Mouse (Mus musculus) cerebellum, adult 9-10 months (tissue): ENCODE results near the gene Casp8.
"Not testable (repeated sequence)": the region's sequence is repeated elsewhere in the genome, so short reads cannot be mapped to it uniquely, and the experiment has no call there.

Source experiments
- DNase-seq: peaks from one replicate; pipeline ENCODE4 v3.0.0; 2022

Gene Casp8

GRCm38 (mm10) chr1:58795291-58796058, at the start of gene Casp8:
Casp8 (plus strand) TSS chr1:58795374.
- no peak for DNase-seq

- DNase-seq, result peak; percentile 79
Observed at GRCm38 (mm10) chr1:58746880-58747279, 48.3 kb upstream of the Casp8 start.

- no peak for DNase-seq
Observed at GRCm38 (mm10) chr1:58759451-58759850, 35.7 kb upstream of the Casp8 start.

DNA sequence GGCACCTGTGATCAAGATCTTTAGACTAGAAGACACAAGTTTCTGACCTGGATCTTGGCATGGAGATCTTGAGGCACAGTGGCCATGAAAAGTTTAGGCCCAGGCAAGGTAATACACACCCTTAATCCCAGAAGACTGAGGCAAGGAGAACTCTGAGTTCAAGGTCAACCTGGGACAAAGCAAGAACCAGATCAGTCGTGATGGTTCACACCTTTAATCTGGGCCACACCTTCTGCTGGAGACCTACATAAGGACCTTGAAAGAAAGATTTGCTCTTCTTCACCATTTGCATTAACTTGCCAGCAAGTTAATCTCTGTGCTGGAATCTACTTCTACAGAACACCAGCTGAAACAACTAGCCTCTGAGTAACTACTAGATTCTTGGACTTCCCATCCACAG, 34.6 kb upstream of the Casp8 start:
- no peak for DNase-seq

GRCm38 (mm10) chr1:58761391-58762275, 33.5 kb upstream of the Casp8 start:
- not testable (repeated sequence) for DNase-seq

- DNase-seq, result no peak
Observed at GRCm38 (mm10) chr1:58762576-58762975, 32.6 kb upstream of the Casp8 start.

DNA sequence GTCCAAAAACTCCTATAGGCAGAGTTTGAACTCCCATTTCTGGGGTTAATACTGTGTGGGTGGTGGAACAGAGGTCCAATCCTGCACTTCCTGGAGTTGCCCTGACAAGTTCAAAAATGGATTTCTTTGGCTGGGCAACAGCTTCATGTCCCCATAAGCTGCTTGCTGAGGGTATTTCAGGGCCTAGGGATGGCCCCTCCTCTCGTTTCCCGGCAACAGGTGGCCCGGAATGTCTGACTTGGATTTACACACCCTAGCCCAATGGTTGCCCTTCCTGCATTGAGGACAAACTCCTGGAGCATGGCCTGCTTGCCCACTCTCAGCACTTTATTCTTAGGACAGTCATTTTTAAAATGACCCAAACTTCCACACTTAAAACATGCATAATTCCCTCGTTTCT, 28.7 kb upstream of the Casp8 start:
- DNase-seq, result not testable (repeated sequence)

DNA sequence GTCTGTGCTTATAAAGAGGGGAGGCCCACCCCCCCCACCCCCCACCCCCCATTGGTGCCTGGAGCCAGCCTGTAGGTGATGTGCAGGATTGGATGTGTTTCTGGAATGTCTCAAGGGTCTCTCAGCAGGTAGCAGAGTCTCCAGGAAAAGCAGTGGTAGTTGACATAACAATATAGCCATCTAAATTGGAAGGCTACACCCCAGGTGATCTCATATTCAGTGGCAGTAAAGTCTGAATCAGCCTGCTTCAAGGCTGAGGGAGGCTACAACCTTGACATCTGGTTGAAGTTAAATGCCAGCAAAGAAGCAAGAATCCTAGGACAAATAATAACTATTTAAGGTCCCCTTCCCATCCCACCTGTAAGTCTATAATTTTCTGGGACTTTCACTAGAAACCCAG, 26.0 kb upstream of the Casp8 start:
- no peak for DNase-seq

- no peak for DNase-seq
Observed at GRCm38 (mm10) chr1:58769701-58770100, 25.5 kb upstream of the Casp8 start.

DNA sequence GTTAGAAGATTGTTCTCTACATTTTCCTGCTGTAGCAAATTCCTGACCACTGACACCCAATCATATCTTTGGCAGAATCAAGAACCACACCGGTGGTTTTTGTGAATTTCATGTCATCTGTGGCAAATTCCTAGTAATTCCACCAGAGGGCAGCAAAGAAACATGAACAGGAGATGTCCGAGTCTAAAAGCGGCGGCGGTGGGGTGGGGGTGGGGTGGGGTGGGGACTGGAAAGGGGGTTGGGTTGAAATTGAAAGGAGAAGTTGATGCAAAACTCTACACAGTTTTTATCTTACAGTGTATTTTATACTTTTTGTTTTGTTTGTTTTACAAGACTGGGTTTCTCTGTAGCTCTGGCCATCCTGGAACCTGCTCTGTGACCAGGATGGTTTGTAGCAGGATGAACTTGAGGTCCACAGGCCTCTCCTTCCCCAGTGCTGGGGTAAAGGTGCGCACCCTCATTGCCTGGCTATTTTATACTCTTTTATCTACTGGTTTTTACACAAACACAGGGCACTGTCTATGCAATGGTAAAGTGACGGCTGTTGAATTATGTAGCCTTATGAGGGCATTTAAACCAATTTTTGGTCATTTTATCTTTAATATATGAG, 25.0 kb upstream of the Casp8 start:
- DNase-seq, result peak; percentile 70

DNA sequence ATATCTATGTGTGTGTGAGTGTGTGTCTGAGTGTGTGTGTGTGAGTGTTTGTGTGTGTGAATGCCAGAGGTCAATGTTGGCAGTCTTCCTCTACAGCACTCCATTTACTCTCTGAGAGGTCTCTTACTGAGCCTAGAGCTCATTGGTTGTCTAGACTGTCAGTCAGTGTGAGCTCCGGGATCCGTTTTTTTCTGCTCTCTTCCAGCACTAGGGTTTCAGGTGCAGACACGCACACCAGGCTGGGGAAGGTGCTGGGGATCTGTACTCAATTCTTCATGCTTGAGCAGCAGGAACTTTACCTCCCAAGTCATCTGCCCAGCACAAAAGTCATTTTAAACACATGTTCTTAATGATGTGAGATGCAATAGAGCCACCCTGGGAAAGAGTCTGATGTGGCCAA, 23.1 kb upstream of the Casp8 start:
- DNase-seq, result no peak

DNA sequence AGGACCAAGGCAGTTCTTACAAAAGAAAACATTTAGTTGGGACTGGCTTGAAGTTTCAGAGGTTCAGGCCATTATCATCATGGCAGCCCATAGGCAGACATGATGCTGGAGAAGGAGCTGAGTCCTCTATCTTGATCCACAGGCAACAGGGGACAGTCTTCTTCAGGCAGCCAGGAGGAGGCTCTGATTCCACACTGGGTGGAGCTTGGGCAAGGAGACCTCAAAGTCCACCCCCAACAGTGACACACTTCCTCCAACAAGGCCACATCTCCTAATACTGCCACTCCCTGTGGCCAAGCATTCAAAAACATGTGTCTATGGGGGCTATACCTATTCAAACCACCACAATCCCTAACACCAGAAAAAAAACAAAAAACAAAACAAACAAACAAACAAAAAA, 21.9 kb upstream of the Casp8 start:
- no peak for DNase-seq

DNA sequence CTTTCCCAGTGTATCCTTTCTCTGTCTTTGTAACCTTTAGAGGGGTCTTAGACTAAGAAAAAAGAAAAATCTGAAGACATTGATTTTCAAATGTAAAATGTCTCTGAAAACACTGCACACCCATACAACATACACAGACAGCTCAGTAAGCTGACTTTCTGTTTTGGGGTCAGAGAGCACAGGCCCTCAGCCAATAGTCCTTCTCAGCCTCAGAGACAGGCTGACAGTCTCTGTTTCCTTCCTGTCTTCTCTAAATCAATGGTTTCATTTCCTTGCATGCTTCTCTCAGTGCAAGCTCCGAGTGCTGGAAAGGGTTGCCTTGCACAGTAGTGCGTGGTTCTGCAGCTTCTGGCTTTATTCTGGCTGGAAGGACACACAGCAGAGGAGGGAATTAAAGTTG, 21.3 kb upstream of the Casp8 start:
- no peak for DNase-seq

DNA sequence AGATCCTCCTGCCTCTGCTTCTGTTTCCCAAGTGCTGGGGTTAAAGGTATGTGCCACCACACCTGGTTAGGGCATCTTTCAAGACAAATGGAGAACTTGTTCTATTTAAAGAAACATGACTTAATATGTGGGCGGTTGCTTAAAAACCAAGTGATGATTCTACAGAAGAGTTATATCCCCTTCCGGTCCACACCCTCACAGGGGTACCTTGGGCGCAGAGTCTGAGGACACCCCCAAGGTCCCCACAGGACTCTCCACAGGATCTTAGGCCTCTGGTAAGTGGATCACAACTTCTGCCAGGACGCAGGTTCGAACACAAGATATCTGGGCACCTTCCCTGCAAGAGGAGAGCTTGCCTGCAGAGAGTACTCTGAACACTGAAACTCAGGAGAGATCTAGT, 19.8 kb upstream of the Casp8 start:
- no peak for DNase-seq

DNA sequence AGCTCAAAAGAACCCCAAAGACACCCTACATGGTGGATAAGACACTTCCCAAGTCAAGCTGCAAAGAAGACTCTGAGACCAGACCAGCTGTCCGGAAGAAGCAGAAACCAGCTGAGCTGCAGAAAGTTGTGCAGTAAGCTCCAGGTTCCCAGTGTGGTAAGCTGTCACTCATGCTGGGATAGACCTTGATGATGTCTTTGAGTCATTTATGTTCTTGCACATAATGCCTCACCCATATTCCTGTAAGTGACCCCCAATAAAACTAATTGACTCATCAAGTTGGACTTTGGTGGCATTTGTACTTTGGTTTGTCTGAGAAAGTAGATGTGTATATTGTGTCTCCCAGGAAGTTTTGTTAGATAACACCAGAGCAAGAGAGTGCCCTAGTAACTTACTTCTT, 17.6 kb upstream of the Casp8 start:
- no peak for DNase-seq

DNA sequence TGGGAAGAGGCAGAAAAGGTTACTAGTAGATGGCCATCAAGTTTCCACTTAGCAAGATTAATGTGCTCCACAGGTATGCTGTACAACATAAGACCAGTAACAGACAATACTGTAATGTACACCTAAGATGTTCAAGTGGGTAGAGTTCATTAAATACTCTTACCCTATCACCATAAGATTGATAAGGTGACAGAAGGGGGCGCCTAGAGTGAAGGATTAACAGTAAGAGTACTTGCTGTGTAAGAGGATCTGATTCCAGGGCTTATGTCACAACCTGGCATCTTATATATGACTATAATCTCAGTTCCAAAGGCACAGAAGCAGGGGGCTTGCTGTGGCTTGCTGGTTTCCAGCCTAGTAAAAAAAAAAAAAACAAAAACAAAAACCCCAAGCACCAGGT, 16.9 kb upstream of the Casp8 start:
- DNase-seq, result no peak

DNA sequence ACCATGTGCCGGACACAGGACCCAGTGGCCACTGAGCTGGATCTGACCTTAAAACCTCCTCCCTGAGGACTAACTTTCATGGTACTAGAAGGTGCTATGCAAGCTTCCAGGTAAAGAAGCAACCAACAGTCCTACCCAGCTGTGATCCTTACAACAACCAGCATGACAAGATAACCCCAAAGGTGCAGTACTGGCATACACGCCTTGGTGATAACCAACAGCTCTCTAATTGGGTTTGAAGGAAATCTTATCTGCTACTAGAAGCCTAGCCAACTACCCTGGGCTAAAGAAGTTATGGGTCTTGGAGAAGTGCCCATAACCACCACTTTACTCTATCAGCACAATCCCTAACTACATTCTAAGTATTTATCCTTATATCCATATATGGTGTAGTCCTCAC, 8.9 kb upstream of the Casp8 start:
- DNase-seq, result no peak

DNA sequence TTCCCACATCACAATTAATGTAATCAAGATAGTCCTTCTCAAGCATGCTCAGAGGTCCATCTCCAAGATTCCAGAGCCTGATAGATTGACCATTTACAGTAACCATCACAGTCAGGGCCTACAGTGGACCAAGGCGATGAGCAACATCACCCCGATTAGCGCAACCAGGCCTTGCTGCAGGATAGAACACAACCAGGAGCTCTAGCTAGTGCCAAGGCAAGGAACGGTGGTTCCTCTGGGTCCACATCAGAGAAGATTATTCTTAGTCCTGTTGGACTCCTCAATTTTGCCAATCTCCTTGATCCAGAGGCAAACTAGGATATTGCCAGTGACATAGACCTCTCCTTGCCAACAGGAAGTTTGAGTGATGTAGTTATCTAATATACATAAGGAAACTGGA, 6.8 kb upstream of the Casp8 start:
- DNase-seq, result no peak

GRCm38 (mm10) chr1:58794705-58795104, 469 bp upstream of the Casp8 start:
- DNase-seq, result no peak

DNA sequence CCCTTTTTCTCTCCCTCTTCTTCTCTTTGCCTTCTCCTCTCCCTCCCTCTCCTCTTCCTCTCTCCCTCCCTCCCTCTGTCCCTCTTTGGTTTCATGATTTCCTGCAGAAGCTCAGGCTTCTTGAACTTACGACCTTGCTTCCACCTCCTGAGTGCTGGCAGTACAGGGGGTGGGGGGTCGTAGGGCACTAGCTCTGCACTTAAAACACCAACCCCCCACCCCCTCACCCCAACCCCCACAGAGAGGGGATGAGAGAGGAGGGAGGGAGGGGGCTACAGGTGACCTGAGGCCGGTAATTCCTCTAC, 837 bp downstream of the Casp8 start:
- DNase-seq, result no peak

- DNase-seq, result no peak
Observed at GRCm38 (mm10) chr1:58796853-58797252, 1.7 kb downstream of the Casp8 start.

DNA sequence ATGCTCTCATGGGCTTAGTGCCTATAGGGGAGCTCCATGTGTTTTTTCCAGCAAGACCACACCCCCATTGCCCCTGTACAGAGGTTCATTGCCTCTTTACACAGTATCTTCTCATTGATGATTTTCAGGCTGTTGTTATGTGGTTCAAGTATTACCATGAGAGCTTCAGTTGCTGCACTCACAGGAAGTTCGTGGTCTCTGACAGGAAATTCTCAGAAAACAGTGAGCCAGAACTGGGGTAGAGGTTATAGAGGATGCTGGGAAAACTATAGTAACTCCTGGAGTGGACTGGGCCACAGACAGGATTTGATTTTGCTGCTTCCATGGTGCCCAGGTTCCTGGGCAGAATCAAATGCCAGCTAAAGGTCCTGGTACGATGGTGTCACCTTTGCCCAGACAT, 2.2 kb downstream of the Casp8 start:
- DNase-seq, result no peak

DNA sequence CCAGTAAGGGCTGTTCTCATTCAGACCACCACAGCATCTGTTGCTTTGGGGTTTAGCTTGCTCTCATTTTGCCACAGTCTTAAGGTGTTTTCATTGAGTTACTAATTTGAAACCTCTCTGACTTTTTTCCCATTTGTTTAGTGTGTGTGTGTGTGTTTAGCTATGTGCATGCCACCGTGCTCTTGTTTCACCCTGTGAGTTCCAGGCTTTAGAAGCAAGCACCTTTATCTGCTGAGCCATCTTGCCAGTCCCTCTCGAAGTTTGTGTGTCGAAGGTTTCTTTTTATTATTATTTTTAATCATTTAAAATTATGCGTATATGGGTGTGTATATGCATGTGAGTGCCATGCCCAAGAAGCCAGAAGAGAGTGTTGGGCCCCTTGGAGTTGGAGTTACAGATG, 3.7 kb downstream of the Casp8 start:
- DNase-seq, result no peak

DNA sequence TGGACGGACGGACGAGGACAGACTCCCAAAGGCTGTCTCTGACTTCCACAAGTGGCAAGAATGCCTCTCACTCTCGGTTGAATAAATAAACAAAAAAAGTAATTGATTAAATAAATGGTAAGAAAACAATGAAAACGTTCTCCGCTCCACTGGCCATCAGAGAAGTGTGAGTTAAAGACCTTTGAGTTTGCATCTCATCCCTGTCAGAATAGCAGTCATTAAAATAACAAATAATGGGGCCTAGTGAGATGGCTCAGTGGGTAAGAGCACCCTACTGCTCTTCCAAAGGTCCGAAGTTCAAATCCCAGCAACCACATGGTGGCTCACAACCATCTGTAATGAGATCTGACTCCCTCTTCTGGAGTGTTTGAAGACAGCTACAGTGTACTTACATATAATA, 5.5 kb downstream of the Casp8 start:
- DNase-seq, result not testable (repeated sequence)
